Mouse (Mus musculus) ES-E14 (cell line): ENCODE measurements around the gene Inpp5b. TPM values are rescaled to one million over a fixed set of nuclear protein-coding genes. Genes with fewer than 3 reads are reported as not detected.

Experiments used
- DNase-seq: peaks from one replicate; pipeline ENCODE4 v3.0.0-alpha.2; 2013; ENCODE audit warnings: low read depth, low spot score
- H3K27ac ChIP-seq: 2 replicates; pipeline ENCODE4 v1.5.1; 2012; ENCODE audit warnings: low read depth, mild to moderate bottlenecking, low read length, moderate library complexity, mixed read lengths; ENCODE audit not compliant: poor library complexity, insufficient read depth, severe bottlenecking
- H3K36me3 ChIP-seq: 2 replicates; pipeline ENCODE4 v1.6.1; 2012; ENCODE audit warnings: mild to moderate bottlenecking, low read length, moderate library complexity, mixed read lengths; ENCODE audit not compliant: control insufficient read depth, poor library complexity, insufficient read depth, severe bottlenecking
- H3K4me1 ChIP-seq, 2 experiments: fragments of 150-350 bp in 1 of 2; sonication (generic) in 1 of 2; 2 replicates each; pipeline ENCODE4 v1.6.1; 2012; ENCODE audit warnings: low read length in 2 of 2, mild to moderate bottlenecking in 1 of 2, mixed read lengths in 1 of 2; ENCODE audit not compliant: control insufficient read depth in 2 of 2, insufficient read depth in 2 of 2, poor library complexity in 1 of 2
- H3K4me3 ChIP-seq, 2 experiments: fragments of 150-350 bp in 1 of 2; sonication (generic) in 1 of 2; 2 replicates each; pipeline ENCODE4 v1.5.1; 2012; ENCODE audit warnings: low read length in 2 of 2, low read depth in 1 of 2, mild to moderate bottlenecking in 1 of 2, mixed read lengths in 1 of 2; ENCODE audit not compliant: insufficient read depth in 1 of 2, poor library complexity in 1 of 2, severe bottlenecking in 1 of 2
- H3K9ac ChIP-seq: 2 replicates; pipeline ENCODE4 v1.6.1; 2012; ENCODE audit warnings: low read depth, mild to moderate bottlenecking, low read length, mixed read lengths; ENCODE audit not compliant: poor library complexity, insufficient read depth, severe bottlenecking
- H3K9me3 ChIP-seq: fragments of 150-350 bp; sonication (generic); 2 replicates; pipeline ENCODE4 v1.6.1; 2012; ENCODE audit warnings: low read depth, mild to moderate bottlenecking, low read length; ENCODE audit not compliant: control insufficient read depth, insufficient read depth
- CHD2 ChIP-seq: IDR thresholded peaks from 2 replicates; pipeline ENCODE4 v1.6.1; 2014; ENCODE audit warnings: mild to moderate bottlenecking, low read depth, low read length, inconsistent platforms
- HCFC1 ChIP-seq: IDR thresholded peaks from 2 replicates; pipeline ENCODE4 v1.6.1; 2012; ENCODE audit warnings: low read length, inconsistent platforms, borderline replicate concordance; ENCODE audit not compliant: insufficient read depth
- MAFK ChIP-seq: IDR thresholded peaks from 2 replicates; pipeline ENCODE4 v1.6.1; 2014; ENCODE audit warnings: mild to moderate bottlenecking, low read depth, low read length, inconsistent platforms; ENCODE audit not compliant: insufficient read depth
- ZC3H11A ChIP-seq: IDR thresholded peaks from 2 replicates; pipeline ENCODE4 v1.6.1; 2012; ENCODE audit warnings: low read depth, mild to moderate bottlenecking, inconsistent platforms, low read length, borderline replicate concordance
- ZNF384 ChIP-seq: IDR thresholded peaks from 2 replicates; pipeline ENCODE4 v1.6.1; 2012; ENCODE audit warnings: low read depth, low read length, inconsistent platforms
- in situ Hi-C, 2 experiments: fragments of 600-800 bp; cut with MboI; formaldehyde crosslinking; loops; one replicate each; pipeline ENCODE4 v1.15.1; 2025; ENCODE audit warnings: low sequenced_read_pairs in 2 of 2, inconsistent platforms in 1 of 2; ENCODE audit not compliant: unreplicated experiment in 2 of 2
- total RNA-seq: library from RNA; depleted of rRNA; stranded (reverse); fragments of 300-350 nt; gene quantifications from 2 replicates; pipeline ENCODE4 v1.2.3, GENCODE M21; 2012

Inpp5b gene
- total RNA-seq, 1 experiment: 14.0 TPM

GRCm38 (mm10) chr4:124766566-124766940, 24.9 kb downstream of the Inpp5b start:
- in situ Hi-C loops: no loop called here
- DNase-seq: no peak

GRCm38 (mm10) chr4:124768963-124769591, 27.4 kb downstream of the Inpp5b start:
- Histone ChIP-seq H3K36me3 (no peaks in the 10 kb centered on the region), H3K27ac (no peak overlapping the region), H3K9ac (no peak overlapping the region), H3K4me1 (no peaks in the 10 kb centered on the region), H3K4me3 (no peak overlapping the region), H3K9me3 (no peaks in the 10 kb centered on the region)
- TF ChIP-seq CHD2 (no peak), ZC3H11A (no peak), ZNF384 (no peak), MAFK (no peak), HCFC1 (no peak)
- in situ Hi-C loops: no loop called here
- no peak for DNase-seq

More at GRCm38 (mm10) chr4:124766566-124766940, 24.9 kb downstream of the Inpp5b start:
- TF ChIP-seq ZC3H11A (no peak), HCFC1 (no peak), CHD2 (no peak), MAFK (no peak), ZNF384 (no peak)
- no peaks in the 10 kb centered on the region for H3K36me3 ChIP-seq
- no peaks in the 10 kb centered on the region for H3K4me1 ChIP-seq
- H3K4me3 ChIP-seq: no peak overlapping the region
- no peak overlapping the region for H3K27ac ChIP-seq
- no peak overlapping the region for H3K9ac ChIP-seq
- no peaks in the 10 kb centered on the region for H3K9me3 ChIP-seq

- no peaks in the 10 kb centered on the region for H3K4me1 ChIP-seq
- no peak overlapping the region for H3K27ac ChIP-seq
- in situ Hi-C loops: no loop called here
- DNase-seq: no peak
- no peaks in the 10 kb centered on the region for H3K36me3 ChIP-seq
- no peak for TF ChIP-seq ZC3H11A
- no peak for TF ChIP-seq HCFC1
- no peak for TF ChIP-seq ZNF384
- TF ChIP-seq MAFK: no peak
- no peak for TF ChIP-seq CHD2
- no peak overlapping the region for H3K9ac ChIP-seq
- no peak overlapping the region for H3K4me3 ChIP-seq
- no peaks in the 10 kb centered on the region for H3K9me3 ChIP-seq
Observed at GRCm38 (mm10) chr4:124770624-124771023, 29.0 kb downstream of the Inpp5b start.

- H3K9ac ChIP-seq: no peak overlapping the region
- TF ChIP-seq CHD2 (no peak), MAFK (no peak), ZC3H11A (no peak), HCFC1 (no peak), ZNF384 (no peak)
- no peak overlapping the region for H3K27ac ChIP-seq
- H3K4me1 ChIP-seq: no peaks in the 10 kb centered on the region
- H3K4me3 ChIP-seq: no peak overlapping the region
- DNase-seq: no peak
- H3K9me3 ChIP-seq: no peaks in the 10 kb centered on the region
- in situ Hi-C loops: no loop called here
- no peaks in the 10 kb centered on the region for H3K36me3 ChIP-seq
Observed at GRCm38 (mm10) chr4:124772125-124772524, 30.5 kb downstream of the Inpp5b start.

- no peaks in the 10 kb centered on the region for H3K36me3 ChIP-seq
- in situ Hi-C loops: no loop called here
- no peak overlapping the region for H3K4me3 ChIP-seq
- no peak for DNase-seq
- H3K4me1 ChIP-seq: no peaks in the 10 kb centered on the region
- H3K27ac ChIP-seq: no peak overlapping the region
- TF ChIP-seq ZNF384: no peak
- TF ChIP-seq HCFC1: no peak
- TF ChIP-seq ZC3H11A: no peak
- TF ChIP-seq MAFK: no peak
- TF ChIP-seq CHD2: no peak
- no peak overlapping the region for H3K9ac ChIP-seq
- no peaks in the 10 kb centered on the region for H3K9me3 ChIP-seq
Observed at GRCm38 (mm10) chr4:124773449-124773848, 31.8 kb downstream of the Inpp5b start.
